Mouse (Mus musculus): ENCODE data around the gene Grin2a.
"Not testable (repeated sequence)": the region's sequence is repeated elsewhere in the genome, so short reads cannot be mapped to it uniquely, and the experiment has no call there.

The Grin2a gene

GRCm38 (mm10) chr16:9625652-9626444 lies 369.5 kb downstream of the Grin2a start:
- DNase-seq (ENCODE audit: low read depth, low spot score) = no peak

GRCm38 (mm10) chr16:9624346-9624745 lies 371.0 kb downstream of the Grin2a start:
- DNase-seq (ENCODE audit: low read depth, low spot score) = no peak

GRCm38 (mm10) chr16:9618206-9618605 lies 377.2 kb downstream of the Grin2a start:
- DNase-seq (ENCODE audit: low read depth, low spot score) = no peak

- DNase-seq (ENCODE audit: low read depth, low spot score) = no peak
Observed at GRCm38 (mm10) chr16:9617215-9617614, 378.1 kb downstream of the Grin2a start.

- no peak for DNase-seq (ENCODE audit: low read depth, low spot score)
Observed at GRCm38 (mm10) chr16:9616807-9617206, 378.6 kb downstream of the Grin2a start.

- not testable (repeated sequence) for DNase-seq (ENCODE audit: low read depth, low spot score)
Observed at GRCm38 (mm10) chr16:9612596-9612995, 382.8 kb downstream of the Grin2a start.

- no peak for DNase-seq (ENCODE audit: low read depth, low spot score)
Observed at GRCm38 (mm10) chr16:9607432-9607831, 387.9 kb downstream of the Grin2a start.

GRCm38 (mm10) chr16:9603983-9604382 lies 391.4 kb downstream of the Grin2a start:
- no peak for DNase-seq (ENCODE audit: low read depth, low spot score)

GRCm38 (mm10) chr16:9602579-9602978 lies 392.8 kb downstream of the Grin2a start:
- no peak for DNase-seq (ENCODE audit: low read depth, low spot score)

GRCm38 (mm10) chr16:9589176-9589575 lies 406.2 kb downstream of the Grin2a start:
- DNase-seq (ENCODE audit: low read depth, low spot score) = no peak

- no peak for DNase-seq (ENCODE audit: low read depth, low spot score)
Observed at GRCm38 (mm10) chr16:9588431-9588830, 406.9 kb downstream of the Grin2a start.

GRCm38 (mm10) chr16:9583981-9584380 lies 411.4 kb downstream of the Grin2a start:
- DNase-seq (ENCODE audit: low read depth, low spot score) = no peak

GRCm38 (mm10) chr16:9571793-9572192 lies 423.6 kb downstream of the Grin2a start:
- no peak for DNase-seq (ENCODE audit: low read depth, low spot score)

GRCm38 (mm10) chr16:9567286-9567685 lies 428.1 kb downstream of the Grin2a start:
- DNase-seq (ENCODE audit: low read depth, low spot score) = no peak

GRCm38 (mm10) chr16:9561816-9562215 lies 433.5 kb downstream of the Grin2a start:
- no peak for DNase-seq (ENCODE audit: low read depth, low spot score)

- DNase-seq (ENCODE audit: low read depth, low spot score) = no peak
Observed at GRCm38 (mm10) chr16:9535196-9535595, 460.2 kb downstream of the Grin2a start.

- no peak for DNase-seq (ENCODE audit: low read depth, low spot score)
Observed at GRCm38 (mm10) chr16:9533564-9534332, 461.6 kb downstream of the Grin2a start.

- no peak for DNase-seq (ENCODE audit: low read depth, low spot score)
Observed at GRCm38 (mm10) chr16:9532843-9533532, 462.4 kb downstream of the Grin2a start.

- DNase-seq (ENCODE audit: low read depth, low spot score) = no peak
Observed at GRCm38 (mm10) chr16:9527214-9527613, 468.1 kb downstream of the Grin2a start.

GRCm38 (mm10) chr16:9523314-9523713 lies 472.0 kb downstream of the Grin2a start:
- no peak for DNase-seq (ENCODE audit: low read depth, low spot score)

All from CD4-positive helper T cell, adult 2 months (primary cell).